8 mouse cellular contexts compared by ENCODE assay signal in genomic region chr19:7239574-7239973, GRCm38 (mm10). TPM values are rescaled to one million over a fixed set of nuclear protein-coding genes. Genes with fewer than 3 reads are reported as not detected.
DNase-seq lines count a peak whose midpoint lies in the region; ATAC-seq and TF ChIP-seq lines count a peak whose summit lies in the region.

No protein-coding gene starts in this region.

- H3K4me2 ChIP-seq in kidney, postnatal 0 days (ENCODE audit: low read length), result peak overlapping the region; percentile 93
- peak overlapping the region; percentile 79 for H3K4me2 ChIP-seq in embryonic facial prominence, embryonic 12.5 days (replicated peaks)
- H3K4me2 ChIP-seq in intestine, embryonic 14.5 days (ENCODE audit: low read length), result peak overlapping the region; percentile 96
- H3K4me2 ChIP-seq in midbrain, postnatal 0 days (ENCODE audit: low read depth, low read length, poor library complexity, severe bottlenecking), result peak overlapping the region; percentile 96

- no peaks in the 10 kb centered on the region for H3K36me3 ChIP-seq in kidney, postnatal 0 days (ENCODE audit: insufficient read depth, low read length)
- H3K36me3 ChIP-seq in embryonic facial prominence, embryonic 12.5 days, result 0 out of 2 replicates have a peak, but pooled peaks cover 6% of the 10 kb centered on the region
- peaks cover 22% of the 10 kb centered on the region for H3K36me3 ChIP-seq in intestine, embryonic 14.5 days (ENCODE audit: control insufficient read depth, insufficient read depth, low read length)
- H3K36me3 ChIP-seq in midbrain, postnatal 0 days (ENCODE audit: insufficient read depth, low read length), result no peaks in the 10 kb centered on the region

- 0 out of 2 replicates have a peak overlapping the region, but pooled peaks have one; percentile 87 for H3K9ac ChIP-seq in kidney, postnatal 0 days (ENCODE audit: low read depth, low read length)
- H3K9ac ChIP-seq in embryonic facial prominence, embryonic 12.5 days, result peak overlapping the region; percentile 78
- H3K9ac ChIP-seq in intestine, embryonic 14.5 days (ENCODE audit: low read length), result peak overlapping the region; percentile 77
- no peak overlapping the region for H3K9ac ChIP-seq in midbrain, postnatal 0 days (replicated peaks; ENCODE audit: low read length, poor library complexity, severe bottlenecking)

- DNase-seq in kidney, postnatal 0 days (ENCODE audit: low spot score), result no peak
- no peak for DNase-seq in kidney, postnatal 14 days
- no peak for DNase-seq in intestine, embryonic 14.5 days (ENCODE audit: low spot score)
- DNase-seq in midbrain, postnatal 0 days (ENCODE audit: low spot score), result no peak
- DNase-seq in adipocyte (ENCODE audit: low spot score), result no peak
- no peak for DNase-seq in layer of hippocampus, adult 9-11 months
- no peak for DNase-seq in layer of hippocampus, postnatal 10 days (ENCODE audit: low spot score in 2 of 2)

- 0 out of 2 replicates have a peak, but pooled peaks cover 12% of the 10 kb centered on the region for H3K4me1 ChIP-seq in kidney, postnatal 0 days (replicated peaks; ENCODE audit: insufficient read depth, low read length)
- H3K4me1 ChIP-seq in embryonic facial prominence, embryonic 12.5 days, result peaks cover 11% of the 10 kb centered on the region
- H3K4me1 ChIP-seq in intestine, embryonic 14.5 days (replicated peaks; ENCODE audit: control insufficient read depth, insufficient read depth, low read length), result peaks cover 11% of the 10 kb centered on the region
- H3K4me1 ChIP-seq in midbrain, postnatal 0 days (ENCODE audit: insufficient read depth, low read length), result 0 out of 2 replicates have a peak, but pooled peaks cover 6% of the 10 kb centered on the region

- H3K27ac ChIP-seq in kidney, postnatal 0 days, result peak overlapping the region; percentile 81; the same call in 1 of the 2 replicates
- H3K27ac ChIP-seq in embryonic facial prominence, embryonic 12.5 days, result no peak overlapping the region
- H3K27ac ChIP-seq in intestine, embryonic 14.5 days (ENCODE audit: low read depth), result no peak overlapping the region
- H3K27ac ChIP-seq in midbrain, postnatal 0 days (ENCODE audit: low read depth, low read length), result no peak overlapping the region

- no peak for TF ChIP-seq CTCF in kidney, postnatal 0 days (IDR thresholded peaks at IDR 0.05; ENCODE audit: low read depth)
- TF ChIP-seq CTCF in midbrain, postnatal 0 days (IDR thresholded peaks at IDR 0.05), result no peak

- H3K9me3 ChIP-seq in kidney, postnatal 0 days (replicated peaks; ENCODE audit: low read length), result no peaks in the 10 kb centered on the region
- H3K9me3 ChIP-seq in embryonic facial prominence, embryonic 12.5 days, result no peaks in the 10 kb centered on the region
- no peaks in the 10 kb centered on the region for H3K9me3 ChIP-seq in intestine, embryonic 14.5 days (ENCODE audit: control insufficient read depth, low read length)
- H3K9me3 ChIP-seq in midbrain, postnatal 0 days (ENCODE audit: low read length), result no peaks in the 10 kb centered on the region

- peak overlapping the region; percentile 82; the same call in 1 of the 2 replicates for H3K4me3 ChIP-seq in kidney, postnatal 0 days (replicated peaks; ENCODE audit: low read depth, low read length)
- peak overlapping the region; percentile 68; the same call in 1 of the 2 replicates for H3K4me3 ChIP-seq in embryonic facial prominence, embryonic 12.5 days
- peak overlapping the region; percentile 74; the same call in 1 of the 2 replicates for H3K4me3 ChIP-seq in intestine, embryonic 14.5 days (ENCODE audit: low read depth, low read length)
- peak overlapping the region; percentile 64; the same call in 1 of the 2 replicates for H3K4me3 ChIP-seq in midbrain, postnatal 0 days (ENCODE audit: low read depth, low read length)

- H3K27me3 ChIP-seq in kidney, postnatal 0 days (ENCODE audit: insufficient read depth, low read length), result no peaks in the 10 kb centered on the region
- no peaks in the 10 kb centered on the region for H3K27me3 ChIP-seq in embryonic facial prominence, embryonic 12.5 days
- no peaks in the 10 kb centered on the region for H3K27me3 ChIP-seq in intestine, embryonic 14.5 days (replicated peaks; ENCODE audit: control insufficient read depth, insufficient read depth, low read length)
- no peaks in the 10 kb centered on the region for H3K27me3 ChIP-seq in midbrain, postnatal 0 days (ENCODE audit: insufficient read depth, low read length)

- ATAC-seq in kidney, postnatal 0 days (replicated peaks; ENCODE audit: low FRiP score, low read depth), result no peak
- ATAC-seq in embryonic facial prominence, embryonic 12.5 days (ENCODE audit: insufficient number of reproducible peaks, insufficient read depth, low FRiP score, low TSS enrichment), result no peak
- no peak for ATAC-seq in intestine, embryonic 14.5 days (replicated peaks; ENCODE audit: low FRiP score, low TSS enrichment, low read depth)
- no peak for ATAC-seq in midbrain, postnatal 0 days (ENCODE audit: low FRiP score)

- WGBS in kidney, postnatal 0 days, result 83% methylated on average over 3 of the region's 3 CpGs
- 86% methylated on average over 3 of the region's 3 CpGs for WGBS in embryonic facial prominence, embryonic 12.5 days
- WGBS in intestine, embryonic 14.5 days, result 85% methylated on average over 3 of the region's 3 CpGs
- WGBS in midbrain, postnatal 0 days, result 86% methylated on average over 3 of the region's 3 CpGs

RNA-seq across cellular contexts. Expression of gene Naa40, which starts 1.4 kb away (rescaled TPM):
- polyA plus RNA-seq in kidney, postnatal 0 days (2015; fragmentation: Nextera tagmentation; extraction: Ambion mirVana), result 47.3 and 55.8 TPM in 2 replicates
- 71.8 and 72.2 TPM in 2 replicates for polyA plus RNA-seq in embryonic facial prominence, embryonic 12.5 days (2016; fragmentation: Nextera tagmentation; extraction: Ambion mirVana)
- polyA plus RNA-seq in intestine, embryonic 14.5 days (2014; fragmentation: Nextera tagmentation; extraction: Ambion mirVana), result 67.4 and 73.0 TPM in 2 replicates
- 58.3 and 62.5 TPM in 2 replicates for total RNA-seq in midbrain, postnatal 0 days (2014; rRNA removed)
- polyA plus RNA-seq in midbrain, postnatal 0 days (2015; fragmentation: Nextera tagmentation; extraction: Ambion mirVana), result 45.6 and 46.1 TPM in 2 replicates
- 10 to 100 TPM; 36.3 to 45.6 TPM for total RNA-seq in layer of hippocampus, postnatal 10 days (2021)

RNA-seq across cellular contexts. Expression of gene Cox8a, which starts 22.2 kb away (rescaled TPM):
- 2,325 and 2,471 TPM in 2 replicates for polyA plus RNA-seq in kidney, postnatal 0 days (2015; fragmentation: Nextera tagmentation; extraction: Ambion mirVana)
- polyA plus RNA-seq in embryonic facial prominence, embryonic 12.5 days (2016; fragmentation: Nextera tagmentation; extraction: Ambion mirVana), result 824 and 858 TPM in 2 replicates
- 1,241 and 1,347 TPM in 2 replicates for polyA plus RNA-seq in intestine, embryonic 14.5 days (2014; fragmentation: Nextera tagmentation; extraction: Ambion mirVana)
- total RNA-seq in midbrain, postnatal 0 days (2014; rRNA removed), result 1,114 and 1,471 TPM in 2 replicates
- 1,645 and 1,756 TPM in 2 replicates for polyA plus RNA-seq in midbrain, postnatal 0 days (2015; fragmentation: Nextera tagmentation; extraction: Ambion mirVana)
- 100 to 1,000 TPM; 688 to 834 TPM for total RNA-seq in layer of hippocampus, postnatal 10 days (2021)

RNA-seq across cellular contexts. Expression of gene Rcor2, which starts 27.6 kb away (rescaled TPM):
- polyA plus RNA-seq in kidney, postnatal 0 days (2015; fragmentation: Nextera tagmentation; extraction: Ambion mirVana), result 4.9 and 6.3 TPM in 2 replicates
- polyA plus RNA-seq in embryonic facial prominence, embryonic 12.5 days (2016; fragmentation: Nextera tagmentation; extraction: Ambion mirVana), result 40.8 and 43.5 TPM in 2 replicates
- polyA plus RNA-seq in intestine, embryonic 14.5 days (2014; fragmentation: Nextera tagmentation; extraction: Ambion mirVana), result 8.9 and 11.1 TPM in 2 replicates
- total RNA-seq in midbrain, postnatal 0 days (2014; rRNA removed), result 40.7 and 53.1 TPM in 2 replicates
- polyA plus RNA-seq in midbrain, postnatal 0 days (2015; fragmentation: Nextera tagmentation; extraction: Ambion mirVana), result 8.9 and 9.7 TPM in 2 replicates
- 10 to 100 TPM; 22.7 to 24.1 TPM for total RNA-seq in layer of hippocampus, postnatal 10 days (2021)

RNA-seq across cellular contexts. Expression of gene Otub1, which starts 33.5 kb away (rescaled TPM):
- polyA plus RNA-seq in kidney, postnatal 0 days (2015; fragmentation: Nextera tagmentation; extraction: Ambion mirVana), result 197 and 209 TPM in 2 replicates
- polyA plus RNA-seq in embryonic facial prominence, embryonic 12.5 days (2016; fragmentation: Nextera tagmentation; extraction: Ambion mirVana), result 234 and 242 TPM in 2 replicates
- polyA plus RNA-seq in intestine, embryonic 14.5 days (2014; fragmentation: Nextera tagmentation; extraction: Ambion mirVana), result 205 and 224 TPM in 2 replicates
- total RNA-seq in midbrain, postnatal 0 days (2014; rRNA removed), result 236 and 242 TPM in 2 replicates
- 257 and 277 TPM in 2 replicates for polyA plus RNA-seq in midbrain, postnatal 0 days (2015; fragmentation: Nextera tagmentation; extraction: Ambion mirVana)
- total RNA-seq in layer of hippocampus, postnatal 10 days (2021), result 100 to 1,000 TPM; 202 to 240 TPM
